Mouse (Mus musculus) forebrain, embryonic 11.5 days (tissue): ENCODE results near the gene Tenm3. TPM values are rescaled to one million over a fixed set of nuclear protein-coding genes. Genes with fewer than 3 reads are reported as not detected.

ENCODE experiments used
- ATAC-seq: fragments of 200-750 bp; cut with Nextera tagmentation; replicated peaks from 2 replicates; pipeline ENCODE4 v1.8.0; 2017; ENCODE audit warnings: moderate TSS enrichment; ENCODE audit not compliant: low FRiP score
- DNase-seq: peaks from one replicate; pipeline ENCODE4 v3.0.0-alpha.2; 2017; ENCODE audit warnings: low spot score
- H3K27ac ChIP-seq: fragments of 300-500 bp; sonication (generic); 2 replicates; pipeline ENCODE4 v1.5.1; 2014; ENCODE audit warnings: low read depth, low read length
- H3K27me3 ChIP-seq: fragments of 300-500 bp; sonication (generic); 2 replicates; pipeline ENCODE4 v1.6.1; 2014; ENCODE audit warnings: mild to moderate bottlenecking, low read length, mixed read lengths; ENCODE audit not compliant: control insufficient read depth, insufficient read depth
- H3K36me3 ChIP-seq: fragments of 300-500 bp; sonication (generic); 2 replicates; pipeline ENCODE4 v1.6.1; 2014; ENCODE audit warnings: mild to moderate bottlenecking, low read length, moderate library complexity, mixed read lengths; ENCODE audit not compliant: control insufficient read depth, insufficient read depth
- H3K4me1 ChIP-seq: fragments of 300-500 bp; sonication (generic); replicated peaks from 2 replicates; pipeline ENCODE4 v1.6.1; 2014; ENCODE audit warnings: low read length, mixed read lengths; ENCODE audit not compliant: control insufficient read depth, insufficient read depth
- H3K4me2 ChIP-seq: fragments of 300-500 bp; sonication (generic); 2 replicates; pipeline ENCODE4 v1.6.1; 2014; ENCODE audit warnings: low read depth, mild to moderate bottlenecking, low read length, moderate library complexity, mixed read lengths; ENCODE audit not compliant: severe bottlenecking
- H3K4me3 ChIP-seq: fragments of 300-500 bp; sonication (generic); 2 replicates; pipeline ENCODE4 v1.5.1; 2014; ENCODE audit warnings: low read depth, low read length
- H3K9ac ChIP-seq: fragments of 300-500 bp; sonication (generic); 2 replicates; pipeline ENCODE4 v1.6.1; 2014; ENCODE audit warnings: low read length
- H3K9me3 ChIP-seq: fragments of 300-500 bp; sonication (generic); 2 replicates; pipeline ENCODE4 v1.6.1; 2016; ENCODE audit warnings: low read length, mixed read lengths; ENCODE audit not compliant: control insufficient read depth
- WGBS: fragments of 180-500 bp; shearing (Covaris S2); extraction: QIAGEN DNeasy Blood & Tissue Kit; methylation state at CpG from one replicate; pipeline ENCODE4 v1.1.7; 2014; 5-methylcytosine and 5-hydroxymethylcytosine counted together
- polyA plus RNA-seq: library from polyadenylated mRNA; unstranded; fragments of >200 nt; fragmentation: Nextera tagmentation; extraction: Ambion mirVana; gene quantifications from 2 replicates; pipeline ENCODE4 v1.2.1, GENCODE M21; 2014

Gene Tenm3
- polyA plus RNA-seq, 1 experiment from 2014 or later: 48.1 TPM

GRCm38 (mm10) chr8:48274566-48274965 is 569.2 kb downstream of the Tenm3 start:
- peaks cover 19% of the 10 kb centered on the region for H3K36me3 ChIP-seq
- H3K4me2 ChIP-seq: no peak overlapping the region
- no peak overlapping the region for H3K9ac ChIP-seq
- ATAC-seq (no peak), DNase-seq (no peak)
- H3K27ac ChIP-seq: no peak overlapping the region
- no peak overlapping the region for H3K4me3 ChIP-seq
- no peaks in the 10 kb centered on the region for H3K27me3 ChIP-seq
- H3K4me1 ChIP-seq: no peaks in the 10 kb centered on the region
- no peaks in the 10 kb centered on the region; the same call in 1 of the 2 replicates for H3K9me3 ChIP-seq
- 87% methylated on average over 11 of the region's 11 CpGs for WGBS

GRCm38 (mm10) chr8:48268638-48269037 is 575.1 kb downstream of the Tenm3 start:
- no peak for DNase-seq
- Histone ChIP-seq H3K4me2 (no peak overlapping the region), H3K9ac (no peak overlapping the region), H3K27me3 (no peaks in the 10 kb centered on the region), H3K36me3 (no peaks in the 10 kb centered on the region), H3K4me1 (no peaks in the 10 kb centered on the region), H3K27ac (no peak overlapping the region), H3K4me3 (no peak overlapping the region), H3K9me3 (no peaks in the 10 kb centered on the region)
- WGBS: 92% methylated on average over 10 of the region's 10 CpGs
- no peak for ATAC-seq

GRCm38 (mm10) chr8:48260265-48260664 is 583.5 kb downstream of the Tenm3 start:
- DNase-seq (no peak), ATAC-seq (no peak)
- H3K27ac ChIP-seq: no peak overlapping the region
- WGBS: 93% methylated on average over 10 of the region's 10 CpGs
- no peaks in the 10 kb centered on the region for H3K27me3 ChIP-seq
- H3K9ac ChIP-seq: no peak overlapping the region
- no peaks in the 10 kb centered on the region for H3K9me3 ChIP-seq
- H3K4me3 ChIP-seq: no peak overlapping the region
- H3K4me1 ChIP-seq: no peaks in the 10 kb centered on the region
- no peak overlapping the region for H3K4me2 ChIP-seq
- no peaks in the 10 kb centered on the region for H3K36me3 ChIP-seq

GRCm38 (mm10) chr8:48259832-48260231 is 583.9 kb downstream of the Tenm3 start:
- Histone ChIP-seq H3K4me1 (no peaks in the 10 kb centered on the region), H3K9me3 (no peaks in the 10 kb centered on the region), H3K9ac (no peak overlapping the region), H3K27me3 (no peaks in the 10 kb centered on the region), H3K4me3 (no peak overlapping the region), H3K4me2 (no peak overlapping the region), H3K36me3 (no peaks in the 10 kb centered on the region), H3K27ac (no peak overlapping the region)
- ATAC-seq (no peak), DNase-seq (no peak)
- 85% methylated on average over 6 of the region's 6 CpGs for WGBS

GRCm38 (mm10) chr8:48243876-48244275 is 599.9 kb downstream of the Tenm3 start:
- 86% methylated on average over 2 of the region's 2 CpGs for WGBS
- no peak for ATAC-seq
- Histone ChIP-seq H3K36me3 (no peaks in the 10 kb centered on the region; the same call in 1 of the 2 replicates), H3K4me1 (no peaks in the 10 kb centered on the region), H3K27me3 (no peaks in the 10 kb centered on the region), H3K9me3 (no peaks in the 10 kb centered on the region), H3K27ac (no peak overlapping the region), H3K4me3 (no peak overlapping the region), H3K4me2 (no peak overlapping the region), H3K9ac (no peak overlapping the region)
- DNase-seq: no peak

GRCm38 (mm10) chr8:48240917-48241531 is 602.7 kb downstream of the Tenm3 start:
- Histone ChIP-seq H3K4me1 (no peaks in the 10 kb centered on the region), H3K27me3 (no peaks in the 10 kb centered on the region), H3K4me3 (no peak overlapping the region), H3K9me3 (no peaks in the 10 kb centered on the region; the same call in 1 of the 2 replicates), H3K27ac (no peak overlapping the region), H3K4me2 (no peak overlapping the region), H3K9ac (no peak overlapping the region), H3K36me3 (peaks cover 7% of the 10 kb centered on the region)
- 82% methylated on average over 6 of the region's 6 CpGs for WGBS
- DNase-seq: no peak
- no peak for ATAC-seq

- 0 out of 2 replicates have a peak, but pooled peaks have one; percentile 33 for ATAC-seq
These were observed 606.8 kb downstream of the Tenm3 start for GRCm38 (mm10) chr8:48236968-48237367.

GRCm38 (mm10) chr8:48232927-48233326 is 610.8 kb downstream of the Tenm3 start:
- no peak for ATAC-seq
- peak; percentile 13 for DNase-seq
- Histone ChIP-seq H3K27me3 (no peaks in the 10 kb centered on the region), H3K36me3 (peaks cover 28% of the 10 kb centered on the region), H3K4me1 (no peaks in the 10 kb centered on the region), H3K9ac (no peak overlapping the region), H3K4me2 (no peak overlapping the region), H3K27ac (no peak overlapping the region), H3K9me3 (peaks cover 13% of the 10 kb centered on the region; the same call in 1 of the 2 replicates), H3K4me3 (no peak overlapping the region)
- WGBS: 93% methylated on average over 7 of the region's 7 CpGs

More at GRCm38 (mm10) chr8:48236968-48237367, 606.8 kb downstream of the Tenm3 start:
- Histone ChIP-seq H3K9ac (no peak overlapping the region), H3K4me3 (no peak overlapping the region), H3K27me3 (no peaks in the 10 kb centered on the region), H3K36me3 (peaks cover 18% of the 10 kb centered on the region), H3K4me2 (no peak overlapping the region), H3K4me1 (no peaks in the 10 kb centered on the region), H3K27ac (no peak overlapping the region), H3K9me3 (peaks cover 7% of the 10 kb centered on the region; the same call in 1 of the 2 replicates)
- WGBS: 69% methylated on average over 5 of the region's 5 CpGs
- DNase-seq: peak; percentile 52

GRCm38 (mm10) chr8:48231882-48232281 is 611.9 kb downstream of the Tenm3 start:
- peaks cover 28% of the 10 kb centered on the region for H3K36me3 ChIP-seq
- 88% methylated on average over 9 of the region's 9 CpGs for WGBS
- ATAC-seq (no peak), DNase-seq (peak; percentile 8)
- peaks cover 13% of the 10 kb centered on the region; the same call in 1 of the 2 replicates for H3K9me3 ChIP-seq
- no peak overlapping the region for H3K4me3 ChIP-seq
- H3K4me2 ChIP-seq: no peak overlapping the region
- no peak overlapping the region for H3K9ac ChIP-seq
- H3K27me3 ChIP-seq: no peaks in the 10 kb centered on the region
- H3K4me1 ChIP-seq: no peaks in the 10 kb centered on the region
- no peak overlapping the region for H3K27ac ChIP-seq
